Mouse (Mus musculus): ENCODE results near the gene Crls1. TPM values are rescaled to one million over a fixed set of nuclear protein-coding genes. Genes with fewer than 3 reads are reported as not detected.

Gene Crls1
- polyA plus RNA-seq (2012; rRNA removed) = 32.6 and 37.4 TPM in 2 replicates

- TF ChIP-seq POLR2A (IDR thresholded peaks at IDR 0.05; ENCODE audit: low read depth, low read length) = no peak
- TF ChIP-seq CTCF (conservative IDR thresholded peaks at IDR 0.05; ENCODE audit: insufficient read depth, insufficient read length, low read depth, low read length) = peak; percentile 97
- peaks cover 12% of the 10 kb centered on the region for H3K4me1 ChIP-seq (ENCODE audit: control insufficient read depth, insufficient read depth, low read length)
- no peaks in the 10 kb centered on the region; the same call in 1 of the 2 replicates for H3K36me3 ChIP-seq (ENCODE audit: control insufficient read depth, insufficient read depth, low read length)
- H3K4me3 ChIP-seq (ENCODE audit: insufficient read depth, low read depth, low read length) = peak within 1 kb of the TSS; percentile 76
- H3K27me3 ChIP-seq (replicated peaks; ENCODE audit: control insufficient read depth, insufficient read depth, low read length) = no peaks in the 10 kb centered on the region
- DNase-seq = peak; percentile 97
- H3K27ac ChIP-seq (ENCODE audit: insufficient read depth, low read depth, low read length) = peak within 1 kb of the TSS; percentile 49; the same call in 1 of the 2 replicates
- under 1% methylated on average over 92 of the region's 96 CpGs for WGBS
These were observed at the start of gene Crls1 for GRCm38 (mm10) chr2:132846407-132847358. Gene Crls1, plus strand, starts transcription at chr2:132846666.

- Histone ChIP-seq H3K27ac (ENCODE audit: insufficient read depth, low read depth, low read length) (no peak overlapping the region), H3K27me3 (replicated peaks; ENCODE audit: control insufficient read depth, insufficient read depth, low read length) (no peaks in the 10 kb centered on the region), H3K4me1 (ENCODE audit: control insufficient read depth, insufficient read depth, low read length) (no peaks in the 10 kb centered on the region), H3K36me3 (ENCODE audit: control insufficient read depth, insufficient read depth, low read length) (peaks cover 4% of the 10 kb centered on the region), H3K4me3 (ENCODE audit: insufficient read depth, low read depth, low read length) (no peak overlapping the region)
- WGBS = 93% methylated on average over 2 of the region's 2 CpGs
- no peak for DNase-seq
- TF ChIP-seq CTCF (conservative IDR thresholded peaks at IDR 0.05; ENCODE audit: insufficient read depth, insufficient read length, low read depth, low read length) = no peak
- no peak for TF ChIP-seq POLR2A (IDR thresholded peaks at IDR 0.05; ENCODE audit: low read depth, low read length)
These were observed 43.5 kb upstream of the Crls1 start for GRCm38 (mm10) chr2:132802976-132803375.

GRCm38 (mm10) chr2:132815608-132816314, 30.7 kb upstream of the Crls1 start, which contains the start of the genes Trmt6 and Mcm8:
Gene Trmt6, minus strand, starts transcription at chr2:132816055.
Gene Mcm8, plus strand, starts transcription at chr2:132816141.
- under 1% methylated on average over 59 of the region's 59 CpGs for WGBS
- peak within 1 kb of the TSS; percentile 98 for H3K4me3 ChIP-seq (ENCODE audit: insufficient read depth, low read depth, low read length)
- H3K27me3 ChIP-seq (replicated peaks; ENCODE audit: control insufficient read depth, insufficient read depth, low read length) = no peaks in the 10 kb centered on the region
- no peaks in the 10 kb centered on the region; the same call in 1 of the 2 replicates for H3K4me1 ChIP-seq (ENCODE audit: control insufficient read depth, insufficient read depth, low read length)
- peak; percentile 21; the same call in 1 of the 2 replicates for TF ChIP-seq CTCF (conservative IDR thresholded peaks at IDR 0.05; ENCODE audit: insufficient read depth, insufficient read length, low read depth, low read length)
- TF ChIP-seq POLR2A (IDR thresholded peaks at IDR 0.05; ENCODE audit: low read depth, low read length) = no peak
- no peaks in the 10 kb centered on the region for H3K36me3 ChIP-seq (ENCODE audit: control insufficient read depth, insufficient read depth, low read length)
- DNase-seq = peak; percentile 96
- no peak within 1 kb of the TSS for H3K27ac ChIP-seq (ENCODE audit: insufficient read depth, low read depth, low read length)

- WGBS = 90% methylated on average over 4 of the region's 4 CpGs
- Histone ChIP-seq H3K4me1 (ENCODE audit: control insufficient read depth, insufficient read depth, low read length) (no peaks in the 10 kb centered on the region), H3K27me3 (replicated peaks; ENCODE audit: control insufficient read depth, insufficient read depth, low read length) (no peaks in the 10 kb centered on the region), H3K36me3 (ENCODE audit: control insufficient read depth, insufficient read depth, low read length) (no peaks in the 10 kb centered on the region), H3K27ac (ENCODE audit: insufficient read depth, low read depth, low read length) (no peak overlapping the region), H3K4me3 (ENCODE audit: insufficient read depth, low read depth, low read length) (no peak overlapping the region)
- TF ChIP-seq POLR2A (IDR thresholded peaks at IDR 0.05; ENCODE audit: low read depth, low read length) (no peak), CTCF (conservative IDR thresholded peaks at IDR 0.05; ENCODE audit: insufficient read depth, insufficient read length, low read depth, low read length) (no peak)
- no peak for DNase-seq
These were observed 5.4 kb upstream of the Crls1 start for GRCm38 (mm10) chr2:132841071-132841470.

GRCm38 (mm10) chr2:132847581-132847980, 1.1 kb downstream of the Crls1 start:
- H3K27ac ChIP-seq (ENCODE audit: insufficient read depth, low read depth, low read length) = no peak overlapping the region

GRCm38 (mm10) chr2:132848361-132848760, 1.9 kb downstream of the Crls1 start:
- TF ChIP-seq CTCF (conservative IDR thresholded peaks at IDR 0.05; ENCODE audit: insufficient read depth, insufficient read length, low read depth, low read length) (no peak), POLR2A (IDR thresholded peaks at IDR 0.05; ENCODE audit: low read depth, low read length) (no peak)
- no peaks in the 10 kb centered on the region for H3K27me3 ChIP-seq (replicated peaks; ENCODE audit: control insufficient read depth, insufficient read depth, low read length)
- H3K4me3 ChIP-seq (ENCODE audit: insufficient read depth, low read depth, low read length) = no peak overlapping the region
- WGBS = 69% methylated on average over 4 of the region's 4 CpGs
- DNase-seq = peak; percentile 42
- no peaks in the 10 kb centered on the region; the same call in 1 of the 2 replicates for H3K36me3 ChIP-seq (ENCODE audit: control insufficient read depth, insufficient read depth, low read length)
- peaks cover 12% of the 10 kb centered on the region for H3K4me1 ChIP-seq (ENCODE audit: control insufficient read depth, insufficient read depth, low read length)
- H3K27ac ChIP-seq (ENCODE audit: insufficient read depth, low read depth, low read length) = no peak overlapping the region

More at GRCm38 (mm10) chr2:132847581-132847980, 1.1 kb downstream of the Crls1 start:
- no peaks in the 10 kb centered on the region for H3K27me3 ChIP-seq (replicated peaks; ENCODE audit: control insufficient read depth, insufficient read depth, low read length)
- peak overlapping the region; percentile 76 for H3K4me3 ChIP-seq (ENCODE audit: insufficient read depth, low read depth, low read length)
- 16% methylated on average over 7 of the region's 7 CpGs for WGBS
- TF ChIP-seq POLR2A (IDR thresholded peaks at IDR 0.05; ENCODE audit: low read depth, low read length) (no peak), CTCF (conservative IDR thresholded peaks at IDR 0.05; ENCODE audit: insufficient read depth, insufficient read length, low read depth, low read length) (no peak)
- H3K36me3 ChIP-seq (ENCODE audit: control insufficient read depth, insufficient read depth, low read length) = no peaks in the 10 kb centered on the region; the same call in 1 of the 2 replicates
- peaks cover 12% of the 10 kb centered on the region for H3K4me1 ChIP-seq (ENCODE audit: control insufficient read depth, insufficient read depth, low read length)
- peak; percentile 23 for DNase-seq

Data from kidney, adult 2 months (tissue).